Mouse (Mus musculus): ENCODE results near the gene Mcf2l.

Gene Mcf2l

GRCm38 (mm10) chr8:12917029-12917428 is 43.4 kb downstream of the Mcf2l start:
- TF ChIP-seq GATA4 (IDR thresholded peaks at IDR 0.05; ENCODE audit: insufficient replicate concordance, low read length), result no peak

DNA sequence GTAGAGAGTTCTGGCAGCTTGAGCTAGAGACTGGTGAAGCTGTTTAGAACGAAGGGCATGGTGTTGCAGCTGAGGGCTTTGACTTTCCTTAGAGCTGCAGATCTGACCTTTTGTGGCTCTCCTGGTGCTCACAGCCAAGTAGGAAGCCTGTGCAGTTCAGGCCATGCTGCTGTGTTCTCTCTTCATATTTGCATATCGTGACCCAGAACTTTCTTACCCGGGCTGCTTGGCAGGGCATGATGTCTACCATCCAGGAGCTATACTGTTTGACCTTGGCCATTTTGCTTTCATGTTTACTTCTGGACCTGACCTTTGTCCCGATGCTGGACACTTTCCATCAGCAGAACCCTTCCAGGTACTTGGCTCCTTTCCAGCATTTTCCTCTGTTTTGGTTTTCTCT is 44.2 kb downstream of the Mcf2l start:
- no peak for TF ChIP-seq GATA4 (IDR thresholded peaks at IDR 0.05; ENCODE audit: insufficient replicate concordance, low read length)

GRCm38 (mm10) chr8:12920599-12920998 is 47.0 kb downstream of the Mcf2l start:
- no peak for TF ChIP-seq GATA4 (IDR thresholded peaks at IDR 0.05; ENCODE audit: insufficient replicate concordance, low read length)

- TF ChIP-seq GATA4 (IDR thresholded peaks at IDR 0.05; ENCODE audit: insufficient replicate concordance, low read length), result no peak
Measured at GRCm38 (mm10) chr8:12925051-12925450, 51.4 kb downstream of the Mcf2l start.

GRCm38 (mm10) chr8:12925941-12926381 is 52.4 kb downstream of the Mcf2l start:
- no peak for TF ChIP-seq GATA4 (IDR thresholded peaks at IDR 0.05; ENCODE audit: insufficient replicate concordance, low read length)

DNA sequence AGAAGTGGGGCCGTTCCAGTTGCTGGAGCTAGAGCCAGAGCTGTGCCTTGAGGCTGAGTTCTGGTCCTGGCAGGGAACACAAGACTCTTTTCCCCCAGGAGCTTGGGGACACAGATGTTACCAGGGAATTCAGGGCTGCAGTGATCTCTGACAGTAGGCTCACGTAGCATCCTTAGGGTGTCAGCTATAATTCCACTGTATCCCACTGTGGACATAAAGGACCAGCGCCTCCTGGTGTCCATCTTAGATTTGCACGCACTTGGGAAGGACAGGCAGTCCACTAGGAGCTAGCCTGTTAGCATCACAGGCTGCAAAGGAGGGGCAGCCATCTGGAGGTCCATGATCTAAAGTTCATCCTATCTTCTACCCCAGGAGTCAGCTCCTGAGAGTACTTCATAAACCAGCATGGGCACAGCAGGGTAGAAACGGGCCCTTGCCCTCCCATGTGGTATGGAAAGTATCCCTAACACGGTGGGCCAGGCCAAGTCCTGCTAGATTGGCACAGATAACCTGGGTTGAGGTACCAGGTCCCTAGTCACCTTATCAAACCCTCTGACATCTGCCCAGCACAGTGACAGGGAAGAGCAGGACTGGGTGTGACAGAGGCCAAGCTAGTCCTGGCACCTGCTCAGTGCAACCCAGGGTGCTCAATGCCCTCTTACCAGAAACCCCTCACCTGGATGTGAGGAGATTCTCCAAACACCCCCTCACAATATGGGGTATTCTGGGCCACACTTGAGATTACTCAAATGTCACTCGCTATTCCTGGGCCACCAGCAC is 53.8 kb downstream of the Mcf2l start:
- no peak for TF ChIP-seq GATA4 (IDR thresholded peaks at IDR 0.05; ENCODE audit: insufficient replicate concordance, low read length)

GRCm38 (mm10) chr8:12928033-12928432 is 54.4 kb downstream of the Mcf2l start:
- no peak for TF ChIP-seq GATA4 (IDR thresholded peaks at IDR 0.05; ENCODE audit: insufficient replicate concordance, low read length)

GRCm38 (mm10) chr8:12928931-12929330 is 55.3 kb downstream of the Mcf2l start:
- TF ChIP-seq GATA4 (IDR thresholded peaks at IDR 0.05; ENCODE audit: insufficient replicate concordance, low read length), result no peak

DNA sequence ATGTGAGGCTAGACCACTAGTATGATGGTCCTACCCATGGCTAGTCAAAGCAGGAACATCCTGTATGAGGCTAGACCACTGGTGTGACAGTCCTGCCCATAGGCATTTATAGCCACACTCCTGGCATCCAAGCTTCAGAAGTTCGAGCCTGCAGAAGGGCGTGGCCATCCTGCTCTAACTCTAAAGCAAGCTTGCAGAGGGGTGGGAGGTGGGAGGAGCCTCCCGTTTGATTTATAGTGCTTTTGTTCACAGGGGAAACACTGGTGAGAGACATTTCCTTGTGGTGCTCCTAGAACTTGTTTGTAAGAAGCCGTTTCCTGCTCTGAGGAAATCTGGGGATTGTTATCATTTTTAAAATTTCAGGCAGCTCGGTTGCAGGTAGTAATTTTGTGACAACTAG is 56.7 kb downstream of the Mcf2l start:
- no peak for TF ChIP-seq GATA4 (IDR thresholded peaks at IDR 0.05; ENCODE audit: insufficient replicate concordance, low read length)

- no peak for TF ChIP-seq GATA4 (IDR thresholded peaks at IDR 0.05; ENCODE audit: insufficient replicate concordance, low read length)
Measured at GRCm38 (mm10) chr8:12931426-12931825, 57.8 kb downstream of the Mcf2l start.

DNA sequence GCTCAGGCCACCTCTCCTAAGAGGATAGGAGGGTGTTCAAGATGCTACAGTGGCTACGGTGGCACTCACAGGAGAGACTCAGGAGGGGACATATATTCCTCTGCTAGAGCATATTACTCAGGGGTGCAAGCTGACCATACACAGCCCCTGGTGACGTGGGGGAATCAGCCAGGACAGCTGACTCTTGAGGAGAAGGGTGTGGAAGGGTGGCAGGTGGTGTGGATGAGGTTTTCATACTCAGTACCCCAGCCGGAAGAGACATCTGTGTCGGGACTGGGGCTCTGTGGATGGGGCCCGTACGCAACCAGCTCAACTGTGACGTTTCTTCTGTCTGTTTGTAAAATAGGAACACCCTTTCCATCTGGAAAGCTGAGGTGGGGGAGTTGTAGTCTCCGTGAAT is 58.9 kb downstream of the Mcf2l start:
- TF ChIP-seq GATA4 (IDR thresholded peaks at IDR 0.05; ENCODE audit: insufficient replicate concordance, low read length), result no peak

- TF ChIP-seq GATA4 (IDR thresholded peaks at IDR 0.05; ENCODE audit: insufficient replicate concordance, low read length), result no peak
Measured at GRCm38 (mm10) chr8:12933765-12934164, 60.2 kb downstream of the Mcf2l start.

DNA sequence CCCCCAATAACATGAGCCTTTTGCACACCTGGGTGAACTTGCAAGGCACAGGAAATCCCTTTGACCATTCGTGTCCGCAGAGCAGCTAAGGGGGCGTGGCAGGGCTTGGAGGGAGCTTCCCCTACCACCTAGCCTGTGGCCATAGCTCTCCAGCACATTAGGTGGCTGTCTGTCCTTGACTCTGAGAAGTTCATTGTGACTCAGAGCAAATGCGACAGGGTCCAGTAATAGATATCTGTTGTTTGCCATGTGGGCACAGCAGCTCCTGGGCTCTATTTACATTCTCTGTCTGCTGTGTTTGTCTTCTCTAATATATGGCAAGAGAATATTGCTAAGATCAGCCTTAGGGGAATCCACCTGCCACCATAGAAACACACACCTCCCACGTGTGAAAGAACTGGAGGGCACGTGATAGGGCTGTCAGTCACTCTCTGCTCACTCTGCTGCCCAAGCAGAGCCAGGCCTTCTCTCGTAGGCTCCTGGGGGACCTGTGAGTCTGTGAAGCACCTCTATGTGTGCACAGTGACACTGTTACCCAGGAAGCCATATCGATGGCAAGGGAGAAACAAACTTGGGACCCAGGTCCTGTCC is 60.9 kb downstream of the Mcf2l start:
- TF ChIP-seq GATA4 (IDR thresholded peaks at IDR 0.05; ENCODE audit: insufficient replicate concordance, low read length), result no peak

DNA sequence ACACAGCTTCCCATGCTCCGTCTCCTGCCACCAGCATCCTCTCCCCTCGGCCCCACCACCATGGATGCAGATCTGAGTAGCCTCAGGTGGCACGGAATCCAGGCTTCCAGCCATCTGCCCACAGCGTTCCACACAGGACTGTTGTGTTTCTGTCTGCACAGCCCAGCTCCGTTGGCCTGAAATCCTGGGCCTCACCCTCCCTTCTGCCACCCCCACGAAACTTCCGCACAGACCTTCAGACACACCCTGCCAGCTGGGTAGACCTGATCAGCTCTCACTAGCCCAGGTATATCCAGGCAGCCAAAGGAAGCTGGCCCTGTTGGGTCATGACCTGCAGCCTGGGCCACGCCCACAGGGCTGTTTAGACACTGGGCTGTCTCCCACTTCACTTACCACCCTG is 66.9 kb downstream of the Mcf2l start:
- no peak for TF ChIP-seq GATA4 (IDR thresholded peaks at IDR 0.05; ENCODE audit: insufficient replicate concordance, low read length)

GRCm38 (mm10) chr8:12941161-12941926 is 67.7 kb downstream of the Mcf2l start:
- TF ChIP-seq GATA4 (IDR thresholded peaks at IDR 0.05; ENCODE audit: insufficient replicate concordance, low read length), result no peak
